Mouse (Mus musculus): ENCODE measurements around the gene Umps. TPM values are rescaled to one million over a fixed set of nuclear protein-coding genes. Genes with fewer than 3 reads are reported as not detected.

The Umps gene
- 23.3 and 25.5 TPM in 2 replicates for polyA plus RNA-seq (2011; ENCODE audit: insufficient read length, low read depth, missing spikeins)

- TF ChIP-seq CTCF (IDR thresholded peaks at IDR 0.05; ENCODE audit: borderline replicate concordance, insufficient read depth, low read length) (no peak), POLR2A (IDR thresholded peaks at IDR 0.05; ENCODE audit: low read depth, low read length) (peak; percentile 71)
- H3K4me3 ChIP-seq (ENCODE audit: insufficient read depth, low read length): peak within 1 kb of the TSS; percentile 82
- H3K27ac ChIP-seq (ENCODE audit: insufficient read depth, low read length): peak within 1 kb of the TSS; percentile 36
Observed at GRCm38 (mm10) chr16:33966538-33967282, at the start of gene Umps. Umps (minus strand) TSS chr16:33967038.

GRCm38 (mm10) chr16:34011991-34012845 lies 45.4 kb upstream of the Umps start:
- Histone ChIP-seq H3K27ac (ENCODE audit: insufficient read depth, low read length) (no peak overlapping the region), H3K4me3 (ENCODE audit: insufficient read depth, low read length) (no peak overlapping the region), H3K4me1 (ENCODE audit: control insufficient read depth, insufficient read depth, low read length) (no peaks in the 10 kb centered on the region)
- TF ChIP-seq POLR2A (IDR thresholded peaks at IDR 0.05; ENCODE audit: low read depth, low read length) (no peak), CTCF (IDR thresholded peaks at IDR 0.05; ENCODE audit: borderline replicate concordance, insufficient read depth, low read length) (no peak)

More at GRCm38 (mm10) chr16:33966538-33967282, at the start of gene Umps:
- H3K4me1 ChIP-seq (ENCODE audit: control insufficient read depth, insufficient read depth, low read length): peaks cover 2% of the 10 kb centered on the region; the same call in 1 of the 2 replicates

GRCm38 (mm10) chr16:34009567-34009966 lies 42.7 kb upstream of the Umps start:
- TF ChIP-seq CTCF (IDR thresholded peaks at IDR 0.05; ENCODE audit: borderline replicate concordance, insufficient read depth, low read length): no peak
- TF ChIP-seq POLR2A (IDR thresholded peaks at IDR 0.05; ENCODE audit: low read depth, low read length): no peak
- no peaks in the 10 kb centered on the region for H3K4me1 ChIP-seq (ENCODE audit: control insufficient read depth, insufficient read depth, low read length)
- H3K27ac ChIP-seq (ENCODE audit: insufficient read depth, low read length): no peak overlapping the region
- H3K4me3 ChIP-seq (ENCODE audit: insufficient read depth, low read length): no peak overlapping the region

DNA sequence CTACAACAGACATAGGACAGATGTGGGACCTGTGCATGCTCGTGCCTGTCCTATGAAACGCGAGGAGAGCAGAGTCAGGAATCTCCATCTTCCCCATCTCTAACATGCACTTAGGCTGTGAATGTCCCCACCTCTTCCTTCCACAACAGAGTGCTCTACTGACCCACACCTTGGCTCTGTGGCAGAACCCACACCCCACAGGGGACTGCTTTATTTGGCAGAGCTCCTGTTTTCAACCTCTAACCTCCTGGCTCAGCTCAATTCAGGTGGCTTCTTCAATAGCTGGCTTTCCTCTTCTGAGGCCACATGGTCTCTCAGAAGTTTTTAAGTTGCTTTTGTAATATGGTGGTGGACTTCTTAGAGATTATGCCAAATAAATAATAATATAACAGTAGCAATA lies 39.1 kb upstream of the Umps start:
- no peak for TF ChIP-seq CTCF (IDR thresholded peaks at IDR 0.05; ENCODE audit: borderline replicate concordance, insufficient read depth, low read length)
- TF ChIP-seq POLR2A (IDR thresholded peaks at IDR 0.05; ENCODE audit: low read depth, low read length): no peak
- peaks cover under 1% of the 10 kb centered on the region for H3K4me1 ChIP-seq (ENCODE audit: control insufficient read depth, insufficient read depth, low read length)
- no peak overlapping the region for H3K27ac ChIP-seq (ENCODE audit: insufficient read depth, low read length)
- H3K4me3 ChIP-seq (ENCODE audit: insufficient read depth, low read length): no peak overlapping the region

DNA sequence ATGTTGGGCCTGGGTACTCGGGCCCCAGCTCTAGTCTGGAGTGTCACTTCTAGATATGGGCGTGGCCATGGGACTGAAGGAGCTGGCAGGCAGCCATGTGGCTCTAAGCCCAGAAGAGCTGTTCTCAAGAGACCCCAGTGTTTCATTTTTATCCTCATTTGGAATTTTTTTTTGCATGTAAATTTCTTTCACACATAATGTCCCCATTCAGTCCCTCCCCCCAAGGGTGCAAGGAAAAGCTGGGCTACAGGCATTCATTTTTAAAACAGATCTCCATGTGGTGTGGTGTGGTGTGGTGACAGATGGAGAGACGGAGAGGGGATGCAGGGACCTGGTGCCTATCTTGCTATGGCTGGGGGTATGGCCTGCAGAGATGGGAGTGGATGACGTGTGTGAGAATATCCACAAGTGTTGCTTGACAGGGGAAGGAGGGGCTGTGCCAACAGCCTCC lies 37.3 kb upstream of the Umps start:
- H3K27ac ChIP-seq (ENCODE audit: insufficient read depth, low read length): no peak overlapping the region
- no peak for TF ChIP-seq POLR2A (IDR thresholded peaks at IDR 0.05; ENCODE audit: low read depth, low read length)
- TF ChIP-seq CTCF (IDR thresholded peaks at IDR 0.05; ENCODE audit: borderline replicate concordance, insufficient read depth, low read length): no peak

GRCm38 (mm10) chr16:34003566-34004127 lies 36.8 kb upstream of the Umps start:
- Histone ChIP-seq H3K4me1 (ENCODE audit: control insufficient read depth, insufficient read depth, low read length) (peaks cover 5% of the 10 kb centered on the region), H3K4me3 (ENCODE audit: insufficient read depth, low read length) (no peak overlapping the region), H3K27ac (ENCODE audit: insufficient read depth, low read length) (no peak overlapping the region)
- TF ChIP-seq CTCF (IDR thresholded peaks at IDR 0.05; ENCODE audit: borderline replicate concordance, insufficient read depth, low read length) (no peak), POLR2A (IDR thresholded peaks at IDR 0.05; ENCODE audit: low read depth, low read length) (no peak)

More for the DNA sequence above, 37.3 kb upstream of the Umps start:
- Histone ChIP-seq H3K4me1 (ENCODE audit: control insufficient read depth, insufficient read depth, low read length) (peaks cover 5% of the 10 kb centered on the region), H3K4me3 (ENCODE audit: insufficient read depth, low read length) (no peak overlapping the region)

GRCm38 (mm10) chr16:34000715-34001114 lies 33.9 kb upstream of the Umps start:
- H3K4me1 ChIP-seq (ENCODE audit: control insufficient read depth, insufficient read depth, low read length): peaks cover 5% of the 10 kb centered on the region
- TF ChIP-seq POLR2A (IDR thresholded peaks at IDR 0.05; ENCODE audit: low read depth, low read length) (no peak), CTCF (IDR thresholded peaks at IDR 0.05; ENCODE audit: borderline replicate concordance, insufficient read depth, low read length) (no peak)
- H3K4me3 ChIP-seq (ENCODE audit: insufficient read depth, low read length): no peak overlapping the region
- H3K27ac ChIP-seq (ENCODE audit: insufficient read depth, low read length): peak overlapping the region; percentile 43

DNA sequence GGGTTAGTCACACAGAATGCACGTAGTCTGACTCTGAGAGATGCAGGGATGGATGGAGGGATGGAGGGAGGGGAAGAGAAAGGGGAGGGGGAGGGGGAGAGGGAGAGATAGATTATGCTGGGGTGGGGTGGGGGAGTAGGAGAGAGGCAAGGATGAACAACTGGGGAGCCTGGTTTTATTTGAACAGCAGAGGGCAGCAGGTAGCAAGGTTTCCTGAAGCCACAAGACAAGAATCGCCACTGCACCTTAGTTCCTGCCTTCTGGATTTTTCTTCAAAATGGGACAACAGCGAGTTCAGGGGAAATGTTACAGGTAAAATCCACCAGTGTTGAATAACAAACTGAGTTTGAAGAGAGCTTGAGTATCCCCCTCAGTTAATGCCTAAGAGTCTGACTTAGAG lies 32.5 kb upstream of the Umps start:
- Histone ChIP-seq H3K4me1 (ENCODE audit: control insufficient read depth, insufficient read depth, low read length) (peaks cover 5% of the 10 kb centered on the region), H3K4me3 (ENCODE audit: insufficient read depth, low read length) (no peak overlapping the region), H3K27ac (ENCODE audit: insufficient read depth, low read length) (no peak overlapping the region)
- TF ChIP-seq CTCF (IDR thresholded peaks at IDR 0.05; ENCODE audit: borderline replicate concordance, insufficient read depth, low read length) (0 out of 2 replicates have a peak, but pooled peaks have one; percentile 16), POLR2A (IDR thresholded peaks at IDR 0.05; ENCODE audit: low read depth, low read length) (no peak)

DNA sequence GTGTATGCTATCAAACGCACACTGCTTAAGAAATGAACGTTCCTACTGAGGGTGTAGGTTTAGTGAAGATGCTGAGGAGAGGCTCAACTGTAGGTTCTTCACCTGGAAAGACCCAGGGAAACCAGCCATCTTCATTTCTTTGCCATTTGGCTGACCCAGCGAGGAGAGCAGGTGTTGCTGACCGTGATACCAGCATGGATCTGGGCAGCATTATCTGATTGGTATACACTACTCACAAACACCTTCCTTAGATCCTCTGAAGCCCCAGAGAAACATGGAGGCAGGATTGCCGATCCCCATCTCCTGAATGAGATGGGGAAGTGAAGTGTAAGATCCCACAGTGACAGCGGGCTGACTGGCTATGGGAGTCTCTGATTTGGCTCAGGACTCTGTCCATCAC lies 31.2 kb upstream of the Umps start:
- Histone ChIP-seq H3K27ac (ENCODE audit: insufficient read depth, low read length) (no peak overlapping the region), H3K4me3 (ENCODE audit: insufficient read depth, low read length) (no peak overlapping the region), H3K4me1 (ENCODE audit: control insufficient read depth, insufficient read depth, low read length) (peaks cover 5% of the 10 kb centered on the region)
- TF ChIP-seq CTCF (IDR thresholded peaks at IDR 0.05; ENCODE audit: borderline replicate concordance, insufficient read depth, low read length) (no peak), POLR2A (IDR thresholded peaks at IDR 0.05; ENCODE audit: low read depth, low read length) (no peak)

All from embryonic fibroblast, embryonic 13.5 days (primary cell).